Mouse (Mus musculus) forebrain, embryonic 14.5 days (tissue): ENCODE data around the gene Egfl6. TPM values are rescaled to one million over a fixed set of nuclear protein-coding genes. Genes with fewer than 3 reads are reported as not detected.
A peak's percentile ranks its signal among the peaks of the same experiment; 100 is the strongest.

Experiments
- ATAC-seq: fragments of 200-750 bp; cut with Nextera tagmentation; 2 replicates; pipeline ENCODE4 v1.8.0; 2017; ENCODE audit warnings: mild to moderate bottlenecking, moderate library complexity
- DNase-seq: peaks from one replicate; pipeline ENCODE4 v3.0.0-alpha.2; 2015; ENCODE audit warnings: low spot score
- H3K27ac ChIP-seq: fragments of 300-500 bp; sonication (generic); 2 replicates; pipeline ENCODE4 v1.5.1; 2014; ENCODE audit warnings: low read depth, mild to moderate bottlenecking, control low read depth, low read length, moderate library complexity
- H3K27me3 ChIP-seq: fragments of 300-500 bp; sonication (generic); replicated peaks from 2 replicates; pipeline ENCODE4 v1.6.1; 2014; ENCODE audit warnings: low read length, control low read depth, mixed read lengths; ENCODE audit not compliant: control insufficient read depth, insufficient read depth
- H3K36me3 ChIP-seq: fragments of 300-500 bp; sonication (generic); 2 replicates; pipeline ENCODE4 v1.6.1; 2014; ENCODE audit warnings: low read length, control low read depth; ENCODE audit not compliant: control insufficient read depth, insufficient read depth
- H3K4me1 ChIP-seq: fragments of 300-500 bp; sonication (generic); 2 replicates; pipeline ENCODE4 v1.6.1; 2014; ENCODE audit warnings: antibody characterized with exemption, low read length, control low read depth; ENCODE audit not compliant: control insufficient read depth, insufficient read depth
- H3K4me2 ChIP-seq: fragments of 300-500 bp; sonication (generic); 2 replicates; pipeline ENCODE4 v1.6.1; 2014; ENCODE audit warnings: mild to moderate bottlenecking, control low read depth, low read length
- H3K4me3 ChIP-seq: fragments of 300-500 bp; sonication (generic); 2 replicates; pipeline ENCODE4 v1.5.1; 2014; ENCODE audit warnings: low read depth, low read length, control low read depth
- H3K9ac ChIP-seq: fragments of 300-500 bp; sonication (generic); 2 replicates; pipeline ENCODE4 v1.6.1; 2014; ENCODE audit warnings: mild to moderate bottlenecking, low read length, control low read depth, moderate library complexity
- H3K9me3 ChIP-seq: fragments of 300-500 bp; sonication (generic); replicated peaks from 2 replicates; pipeline ENCODE4 v1.6.1; 2016; ENCODE audit warnings: low read length, control low read depth, mixed read lengths; ENCODE audit not compliant: control insufficient read depth
- WGBS: fragments of 180-500 bp; shearing (Covaris S2); extraction: QIAGEN DNeasy Blood & Tissue Kit; methylation state at CpG from one replicate; pipeline ENCODE4 v1.1.7; 2014; 5-methylcytosine and 5-hydroxymethylcytosine counted together
- polyA plus RNA-seq: library from polyadenylated mRNA; unstranded; fragments of >200 nt; fragmentation: Nextera tagmentation; extraction: Ambion mirVana; gene quantifications from 2 replicates; pipeline ENCODE4 v1.2.1, GENCODE M21; 2014

The Egfl6 gene
- polyA plus RNA-seq, result 0.86 and 0.98 TPM in 2 replicates

DNA sequence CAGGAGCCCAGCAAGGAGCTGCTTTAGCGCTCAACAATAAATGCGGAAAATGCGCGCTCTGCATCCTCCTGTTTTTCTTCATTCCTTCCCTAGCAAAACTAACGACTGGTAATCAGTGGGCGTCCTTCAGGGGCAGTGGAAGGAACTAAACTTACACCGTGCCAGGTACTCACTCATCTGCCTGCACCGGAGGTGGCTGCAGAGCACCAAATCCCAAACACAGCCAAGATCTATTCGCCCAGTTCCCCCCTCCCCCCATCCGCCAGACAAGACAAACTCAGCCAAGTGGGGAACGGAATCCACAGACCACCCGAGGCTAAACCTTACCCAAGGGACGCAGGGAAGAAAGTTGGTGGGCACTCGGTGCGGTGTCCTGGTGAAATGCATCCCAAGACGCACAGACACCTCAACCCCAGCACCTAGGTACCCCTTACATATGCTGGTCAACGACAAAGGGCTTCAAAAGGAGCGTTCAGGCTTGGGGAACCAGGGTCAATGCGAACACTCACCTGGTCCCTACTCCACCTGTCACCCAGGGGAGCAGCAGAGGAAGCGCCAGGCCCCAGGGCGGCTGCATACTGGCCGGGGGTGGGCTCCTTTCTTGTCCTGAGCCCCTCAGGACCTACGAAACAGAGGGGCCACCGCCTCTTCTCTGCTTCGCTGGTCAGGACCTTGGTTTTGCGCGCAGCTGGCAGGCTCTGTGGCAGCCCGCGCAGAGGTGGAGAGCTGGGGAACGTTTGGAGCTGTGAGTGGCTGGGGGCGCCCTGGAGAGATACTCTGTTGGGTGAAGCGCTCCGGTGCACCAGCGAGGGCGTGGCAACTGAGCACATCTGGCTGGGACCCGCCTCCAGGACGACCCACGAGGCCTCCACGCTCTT, at the start of gene Egfl6:
Gene Egfl6, minus strand, starts transcription at position 774 of the 878 bp plus-strand sequence.
- Histone ChIP-seq H3K36me3 (no peaks in the 10 kb centered on the region), H3K27me3 (no peaks in the 10 kb centered on the region), H3K9ac (peak within 1 kb of the TSS; percentile 38; the same call in 1 of the 2 replicates), H3K9me3 (no peaks in the 10 kb centered on the region), H3K4me3 (peak within 1 kb of the TSS; percentile 22), H3K27ac (no peak within 1 kb of the TSS), H3K4me1 (no peaks in the 10 kb centered on the region), H3K4me2 (peak within 1 kb of the TSS; percentile 52)
- DNase-seq (peak; percentile 3), ATAC-seq (peak; percentile 46)
- 35% methylated on average over 38 of the region's 39 CpGs for WGBS

DNA sequence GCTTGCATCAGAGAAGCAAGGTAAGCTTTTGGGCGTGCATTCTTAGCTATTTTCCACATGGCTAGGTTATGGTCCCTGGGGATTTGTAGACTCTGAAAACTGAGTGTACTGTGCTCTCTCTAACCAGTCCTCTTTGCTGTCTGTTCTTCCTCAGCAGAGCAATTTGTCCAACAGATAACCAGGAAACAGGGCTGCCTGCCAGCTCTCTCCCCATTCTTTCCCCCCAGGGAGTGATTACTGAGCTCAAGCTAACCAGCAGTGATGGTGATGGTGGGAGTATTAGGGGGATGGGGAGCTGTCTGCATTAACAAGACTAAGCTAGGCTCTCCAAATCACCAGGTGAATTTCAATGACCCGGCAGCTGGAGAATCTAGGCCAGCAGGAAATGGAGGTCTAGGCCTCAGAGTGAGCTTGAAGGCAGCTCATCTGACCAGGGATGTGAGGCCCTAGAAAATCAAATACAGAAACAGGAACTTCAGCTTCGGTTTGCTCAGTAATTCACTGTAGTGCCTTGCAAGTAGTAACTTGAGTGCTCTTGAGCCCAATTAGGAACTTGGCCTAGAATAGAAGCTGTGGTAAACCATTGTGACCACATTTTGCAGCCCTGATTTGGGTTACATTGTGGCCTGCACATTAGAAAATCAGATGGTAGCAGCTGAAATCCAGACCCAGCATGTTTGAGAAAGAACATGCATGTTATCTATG, 41.5 kb upstream of the Egfl6 start:
- no peaks in the 10 kb centered on the region; the same call in 1 of the 2 replicates for H3K4me1 ChIP-seq
- WGBS, result 61% methylated on average over 3 of the region's 3 CpGs
- H3K27ac ChIP-seq, result no peak overlapping the region
- DNase-seq (no peak), ATAC-seq (no peak)
- H3K36me3 ChIP-seq, result no peaks in the 10 kb centered on the region
- no peak overlapping the region for H3K4me2 ChIP-seq
- no peaks in the 10 kb centered on the region for H3K9me3 ChIP-seq
- H3K4me3 ChIP-seq, result no peak overlapping the region
- no peaks in the 10 kb centered on the region for H3K27me3 ChIP-seq
- H3K9ac ChIP-seq, result no peak overlapping the region

DNA sequence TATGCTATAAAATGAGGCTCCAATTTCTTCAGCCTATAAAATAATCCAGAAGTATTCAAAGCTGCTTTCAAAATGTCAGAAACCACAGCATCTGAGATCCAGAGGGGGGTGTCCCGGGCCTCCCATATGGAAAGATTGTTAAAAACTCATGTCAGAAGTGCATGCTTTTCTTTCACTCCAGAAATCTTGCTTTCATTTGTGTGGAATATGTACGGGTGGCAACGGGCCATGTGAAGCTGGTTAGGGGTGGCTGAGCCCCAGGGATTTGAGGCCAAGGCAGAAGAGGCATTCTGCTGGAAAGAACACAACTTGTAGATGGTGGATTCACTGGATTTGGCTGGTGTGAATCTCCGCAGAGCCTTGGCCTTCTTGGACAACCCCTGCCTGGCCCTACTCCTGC, 40.7 kb upstream of the Egfl6 start:
- no peak overlapping the region for H3K27ac ChIP-seq
- no peaks in the 10 kb centered on the region for H3K9me3 ChIP-seq
- no peak overlapping the region for H3K9ac ChIP-seq
- no peaks in the 10 kb centered on the region for H3K27me3 ChIP-seq
- H3K36me3 ChIP-seq, result no peaks in the 10 kb centered on the region
- no peak for DNase-seq
- 77% methylated on average over 4 of the region's 4 CpGs for WGBS
- H3K4me3 ChIP-seq, result no peak overlapping the region
- H3K4me2 ChIP-seq, result no peak overlapping the region
- H3K4me1 ChIP-seq, result peaks cover 3% of the 10 kb centered on the region
- no peak for ATAC-seq

DNA sequence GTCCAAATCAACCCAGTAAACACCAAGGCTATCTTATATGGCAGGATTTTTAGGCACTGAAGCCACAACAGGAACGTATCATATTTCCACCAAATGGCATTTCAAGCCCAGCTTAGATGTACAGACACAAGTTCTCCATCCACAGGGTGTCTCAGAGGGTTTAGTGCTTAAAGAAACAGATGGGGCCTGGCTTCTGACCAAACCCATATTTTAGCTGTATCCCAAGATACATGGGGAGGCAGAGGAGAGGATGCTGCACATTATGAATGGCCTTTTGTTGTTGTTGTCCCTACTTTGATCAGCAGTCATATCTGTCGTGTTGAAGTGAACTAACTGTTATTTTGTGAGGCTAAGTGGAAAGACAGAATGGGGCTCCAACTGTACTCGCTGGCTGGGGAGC, 37.7 kb upstream of the Egfl6 start:
- H3K4me3 ChIP-seq, result no peak overlapping the region
- WGBS, result 76% methylated on average over 3 of the region's 3 CpGs
- peaks cover 3% of the 10 kb centered on the region for H3K4me1 ChIP-seq
- H3K4me2 ChIP-seq, result no peak overlapping the region
- no peak overlapping the region for H3K27ac ChIP-seq
- no peaks in the 10 kb centered on the region for H3K27me3 ChIP-seq
- H3K9ac ChIP-seq, result no peak overlapping the region
- no peaks in the 10 kb centered on the region for H3K9me3 ChIP-seq
- ATAC-seq (no peak), DNase-seq (no peak)
- no peaks in the 10 kb centered on the region for H3K36me3 ChIP-seq

DNA sequence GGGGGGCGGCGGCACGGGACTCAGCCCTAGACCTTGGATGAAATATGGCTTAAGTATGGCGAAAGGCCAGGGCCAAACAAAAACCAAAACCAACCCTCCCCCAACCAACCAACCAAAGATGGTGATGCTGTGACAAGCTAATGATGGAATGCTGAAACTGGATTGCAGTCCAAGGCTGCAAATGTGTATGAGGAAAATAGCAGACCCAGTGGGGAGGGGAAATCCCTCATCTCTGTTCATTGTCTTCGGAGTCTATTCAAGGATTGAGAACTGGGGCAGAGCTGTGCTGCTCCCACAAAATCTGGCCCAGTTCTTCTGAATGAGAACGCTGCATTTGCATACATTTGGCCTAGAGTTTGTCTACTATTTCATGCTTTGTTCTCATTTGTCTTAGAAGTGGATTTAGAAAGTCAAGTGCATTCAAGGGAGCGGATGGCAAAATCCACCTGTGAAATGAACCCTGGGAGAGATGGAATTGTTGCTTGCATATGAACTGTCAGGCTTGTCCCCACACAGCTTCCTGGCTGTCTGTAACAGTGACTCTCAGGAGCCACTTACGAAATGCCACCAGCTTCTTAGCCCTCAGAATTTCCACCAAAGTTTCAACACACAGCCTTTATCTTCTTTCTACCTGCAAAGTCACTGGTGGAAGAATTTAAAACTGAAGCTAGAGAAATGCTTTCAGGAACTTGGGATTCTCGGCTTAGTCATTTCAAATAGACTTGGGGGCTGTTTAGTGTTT, 36.2 kb upstream of the Egfl6 start:
- Histone ChIP-seq H3K36me3 (no peaks in the 10 kb centered on the region), H3K9me3 (no peaks in the 10 kb centered on the region), H3K4me1 (peaks cover 3% of the 10 kb centered on the region), H3K27me3 (no peaks in the 10 kb centered on the region), H3K4me2 (no peak overlapping the region), H3K9ac (no peak overlapping the region), H3K4me3 (no peak overlapping the region), H3K27ac (no peak overlapping the region)
- 49% methylated on average over 9 of the region's 9 CpGs for WGBS
- ATAC-seq (peak; percentile 52; the same call in 1 of the 2 replicates), DNase-seq (peak; percentile 48)

DNA sequence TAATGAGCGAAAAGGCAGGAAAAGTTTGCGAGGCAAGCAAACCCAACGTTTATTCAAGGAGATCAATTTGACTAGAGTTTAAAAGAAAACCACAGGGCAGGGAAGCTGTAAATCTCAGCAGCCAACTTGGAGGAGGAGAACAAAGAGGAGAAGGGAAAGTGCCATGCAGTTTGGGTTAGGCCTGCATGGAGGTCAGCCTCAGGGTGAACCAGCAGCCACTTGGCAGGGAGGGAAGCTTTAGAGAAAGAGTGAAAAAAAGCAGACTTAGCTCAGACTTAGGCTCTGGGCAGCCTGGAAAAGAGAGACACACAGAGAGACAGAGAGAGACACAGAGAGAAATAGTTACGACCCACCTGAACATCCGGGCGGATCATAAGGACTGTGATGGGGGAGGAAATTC, 35.4 kb upstream of the Egfl6 start:
- Histone ChIP-seq H3K9me3 (no peaks in the 10 kb centered on the region), H3K27me3 (no peaks in the 10 kb centered on the region; the same call in 1 of the 2 replicates), H3K27ac (no peak overlapping the region), H3K9ac (no peak overlapping the region), H3K4me1 (peaks cover 3% of the 10 kb centered on the region), H3K4me3 (no peak overlapping the region), H3K4me2 (no peak overlapping the region), H3K36me3 (no peaks in the 10 kb centered on the region)
- no peak for DNase-seq
- WGBS, result 70% methylated on average over 6 of the region's 6 CpGs
- no peak for ATAC-seq

DNA sequence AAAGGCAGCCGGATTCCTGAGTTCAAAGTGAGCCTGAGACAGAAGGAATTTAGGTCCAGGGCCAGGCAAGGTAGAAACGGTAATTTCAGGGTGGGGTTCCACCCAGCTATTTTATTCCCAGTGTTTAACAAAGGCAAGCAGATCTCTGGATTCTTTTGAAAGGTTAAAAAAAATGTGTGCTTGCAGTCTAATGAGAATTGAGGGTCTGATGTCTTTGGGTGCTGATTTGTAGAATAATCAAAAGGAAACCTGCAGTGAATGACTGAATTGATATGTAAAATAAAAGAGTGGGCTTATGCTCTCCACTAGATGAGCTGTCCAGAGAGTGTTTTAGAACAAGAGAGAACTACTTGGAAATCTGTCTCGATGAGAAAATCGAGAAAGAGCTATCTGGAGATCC, 33.6 kb upstream of the Egfl6 start:
- Histone ChIP-seq H3K9me3 (no peaks in the 10 kb centered on the region), H3K27me3 (no peaks in the 10 kb centered on the region; the same call in 1 of the 2 replicates), H3K9ac (no peak overlapping the region), H3K4me3 (no peak overlapping the region), H3K27ac (no peak overlapping the region), H3K4me1 (peaks cover 3% of the 10 kb centered on the region), H3K4me2 (no peak overlapping the region), H3K36me3 (no peaks in the 10 kb centered on the region)
- ATAC-seq (no peak), DNase-seq (no peak)
- whole genome bisulfite sequencing, result 75% methylated on average over 4 of the region's 4 CpGs

DNA sequence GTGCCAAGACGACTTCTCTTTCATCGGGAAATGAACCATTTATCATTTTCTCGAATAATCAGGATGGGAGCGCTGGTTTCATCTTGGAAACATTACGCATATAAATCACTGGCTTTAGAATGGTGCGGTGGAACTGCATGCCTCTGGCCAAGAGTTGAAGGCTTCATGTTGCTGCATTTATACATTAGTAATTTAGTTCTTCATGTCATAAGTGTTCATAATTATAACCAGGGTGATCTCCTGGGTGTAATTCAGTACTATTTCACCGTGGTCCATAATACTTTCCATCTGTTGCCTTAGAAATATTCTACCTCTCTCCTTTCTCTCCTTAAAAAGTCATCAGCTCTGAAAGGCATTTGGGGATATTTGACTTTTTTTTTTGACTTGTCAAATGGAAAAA, 29.7 kb upstream of the Egfl6 start:
- H3K9ac ChIP-seq, result no peak overlapping the region
- DNase-seq, result no peak
- H3K36me3 ChIP-seq, result no peaks in the 10 kb centered on the region
- no peaks in the 10 kb centered on the region for H3K4me1 ChIP-seq
- H3K9me3 ChIP-seq, result no peaks in the 10 kb centered on the region
- H3K4me3 ChIP-seq, result no peak overlapping the region
- no peak overlapping the region for H3K4me2 ChIP-seq
- H3K27me3 ChIP-seq, result no peaks in the 10 kb centered on the region; the same call in 1 of the 2 replicates
- no peak overlapping the region for H3K27ac ChIP-seq
- WGBS, result 89% methylated on average over 7 of the region's 7 CpGs
- ATAC-seq, result no peak
